Mouse (Mus musculus): ENCODE data around the gene Cyp2s1.

DNA sequence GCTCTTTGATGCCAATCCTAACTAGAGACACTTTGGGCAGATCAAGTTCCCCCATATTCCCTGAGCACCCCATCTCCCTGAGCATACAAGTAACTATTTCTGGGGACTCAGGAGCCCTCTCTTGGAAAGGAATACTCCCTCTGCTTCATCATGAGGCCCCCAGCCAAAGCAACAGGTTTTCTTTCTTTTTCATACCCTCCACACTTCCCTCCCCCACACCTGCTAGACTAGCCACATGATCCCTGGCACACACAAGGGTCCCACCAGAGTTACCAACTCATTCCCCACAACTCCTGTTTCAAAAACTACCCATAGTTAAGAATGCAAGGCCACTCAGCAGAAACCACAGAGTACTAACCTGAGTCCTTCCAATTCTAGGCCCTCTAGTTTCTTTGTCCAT, 63.6 kb downstream of the Cyp2s1 start:
- TF ChIP-seq CTCF (IDR thresholded peaks at IDR 0.05; ENCODE audit: low read depth) (no peak), EP300 (optimal IDR thresholded peaks at IDR 0.05) (no peak)

Data from stomach, postnatal 0 days (tissue).